Mouse (Mus musculus) gastrocnemius, postnatal 36 days (tissue): Measurements from ENCODE around the gene Arid5b. TPM values are rescaled to one million over a fixed set of nuclear protein-coding genes. Genes with fewer than 3 reads are reported as not detected.
A peak's percentile ranks its signal among the peaks of the same experiment; 100 is the strongest.

Source experiments
- DNase-seq, 2 experiments: peaks; one replicate each; pipeline ENCODE4 v3.0.0; 2022
- intact Hi-C: fragments of 180-260 bp; cut with DNase I; formaldehyde crosslinking; loops from one replicate; pipeline ENCODE4 v1.15.1; 2025
- total RNA-seq, 2 experiments: library from RNA; stranded (reverse); gene quantifications; 2 replicates each; pipeline ENCODE4 v1.2.3; 2021

Gene Arid5b
- total RNA-seq, 2 experiments from 2014 or later: 13.9 to 17.6 TPM

GRCm38 (mm10) chr10:68204391-68204790, 74.1 kb downstream of the Arid5b start:
- no peak for DNase-seq
- intact Hi-C loops: no loop called here

GRCm38 (mm10) chr10:68203860-68204259, 74.7 kb downstream of the Arid5b start:
- no peak for DNase-seq
- intact Hi-C loops: no loop called here

- DNase-seq: no peak
- intact Hi-C loops: no loop called here
Observed at GRCm38 (mm10) chr10:68203322-68203721, 75.2 kb downstream of the Arid5b start.

GRCm38 (mm10) chr10:68199440-68199839, 79.1 kb downstream of the Arid5b start:
- intact Hi-C loops: no loop called here

GRCm38 (mm10) chr10:68196324-68196723, 82.2 kb downstream of the Arid5b start:
- no peak for DNase-seq
- intact Hi-C loops: no loop called here

More at GRCm38 (mm10) chr10:68199440-68199839, 79.1 kb downstream of the Arid5b start:
- no peak for DNase-seq

GRCm38 (mm10) chr10:68193561-68193960, 85.0 kb downstream of the Arid5b start:
- intact Hi-C loops: no loop called here
- DNase-seq: no peak

GRCm38 (mm10) chr10:68192824-68193255, 85.7 kb downstream of the Arid5b start:
- intact Hi-C loops: no loop called here
- no peak for DNase-seq

GRCm38 (mm10) chr10:68191691-68192380, 86.7 kb downstream of the Arid5b start:
- intact Hi-C loops: no loop called here
- peak; percentile 35 to 37 for DNase-seq

- intact Hi-C loops: no loop called here
- DNase-seq: no peak
Observed at GRCm38 (mm10) chr10:68191146-68191545, 87.4 kb downstream of the Arid5b start.

- intact Hi-C loops: no loop called here
Observed at GRCm38 (mm10) chr10:68189847-68190246, 88.7 kb downstream of the Arid5b start.

GRCm38 (mm10) chr10:68183096-68183495, 95.4 kb downstream of the Arid5b start:
- intact Hi-C loops: no loop called here
- DNase-seq: no peak

More at GRCm38 (mm10) chr10:68189847-68190246, 88.7 kb downstream of the Arid5b start:
- no peak for DNase-seq

- DNase-seq: no peak
- intact Hi-C loops: no loop called here
Observed at GRCm38 (mm10) chr10:68182266-68182665, 96.3 kb downstream of the Arid5b start.

GRCm38 (mm10) chr10:68181156-68181555, 97.4 kb downstream of the Arid5b start:
- intact Hi-C loops: no loop called here
- DNase-seq: no peak

- no peak for DNase-seq
- intact Hi-C loops: no loop called here
Observed at GRCm38 (mm10) chr10:68180721-68181120, 97.8 kb downstream of the Arid5b start.

GRCm38 (mm10) chr10:68180151-68180550, 98.4 kb downstream of the Arid5b start:
- no peak for DNase-seq
- intact Hi-C loops: no loop called here

- intact Hi-C loops: no loop called here
- DNase-seq: no peak
Observed at GRCm38 (mm10) chr10:68179741-68180140, 98.8 kb downstream of the Arid5b start.

GRCm38 (mm10) chr10:68179339-68179738, 99.2 kb downstream of the Arid5b start:
- no peak for DNase-seq
- intact Hi-C loops: no loop called here

GRCm38 (mm10) chr10:68177697-68178485, 100.6 kb downstream of the Arid5b start:
- no peak for DNase-seq
- intact Hi-C loops: no loop called here

GRCm38 (mm10) chr10:68175811-68176210, 102.7 kb downstream of the Arid5b start:
- DNase-seq: no peak
- intact Hi-C loops: no loop called here

GRCm38 (mm10) chr10:68173634-68174033, 104.9 kb downstream of the Arid5b start:
- no peak for DNase-seq
- intact Hi-C loops: no loop called here

GRCm38 (mm10) chr10:68172906-68173305, 105.6 kb downstream of the Arid5b start:
- DNase-seq: no peak
- intact Hi-C loops: no loop called here

- intact Hi-C loops: no loop called here
- no peak for DNase-seq
Observed at GRCm38 (mm10) chr10:68171974-68172373, 106.6 kb downstream of the Arid5b start.
